In genomic region chr17:73174083-73174562, GRCm38 (mm10) we compare ENCODE assay signal across 8 mouse cellular contexts.
DNase-seq lines count a peak whose midpoint lies in the region; ATAC-seq and TF ChIP-seq lines count a peak whose summit lies in the region.

No protein-coding gene starts in this region.

- H3K27me3 ChIP-seq in midbrain, embryonic 10.5 days (ENCODE audit: low read depth, poor library complexity, severe bottlenecking): no peaks in the 10 kb centered on the region
- H3K27me3 ChIP-seq in midbrain, embryonic 16.5 days (ENCODE audit: control insufficient read depth, insufficient read depth, low read depth, low read length): no peaks in the 10 kb centered on the region
- no peaks in the 10 kb centered on the region for H3K27me3 ChIP-seq in forebrain, embryonic 14.5 days (replicated peaks; ENCODE audit: control insufficient read depth, insufficient read depth, low read length)
- no peaks in the 10 kb centered on the region for H3K27me3 ChIP-seq in hindbrain, embryonic 14.5 days (ENCODE audit: control insufficient read depth, insufficient read depth, low read length)
- H3K27me3 ChIP-seq in limb, embryonic 14.5 days (ENCODE audit: control insufficient read depth, insufficient read depth, low read length): no peaks in the 10 kb centered on the region
- no peaks in the 10 kb centered on the region for H3K27me3 ChIP-seq in neural tube, embryonic 14.5 days (ENCODE audit: control insufficient read depth, insufficient read depth, low read length)

- no peak overlapping the region for H3K4me2 ChIP-seq in midbrain, embryonic 16.5 days (ENCODE audit: low read length)
- H3K4me2 ChIP-seq in forebrain, embryonic 14.5 days (ENCODE audit: low read length): no peak overlapping the region
- no peak overlapping the region for H3K4me2 ChIP-seq in hindbrain, embryonic 14.5 days (replicated peaks)
- no peak overlapping the region for H3K4me2 ChIP-seq in limb, embryonic 14.5 days (replicated peaks; ENCODE audit: low read depth, low read length, severe bottlenecking)
- no peak overlapping the region for H3K4me2 ChIP-seq in neural tube, embryonic 14.5 days (ENCODE audit: low read depth, low read length)

- peaks cover 10% of the 10 kb centered on the region; the same call in 1 of the 2 replicates for H3K36me3 ChIP-seq in midbrain, embryonic 10.5 days
- no peaks in the 10 kb centered on the region; the same call in 1 of the 2 replicates for H3K36me3 ChIP-seq in midbrain, embryonic 16.5 days (ENCODE audit: control insufficient read depth, insufficient read depth, low read length)
- H3K36me3 ChIP-seq in forebrain, embryonic 14.5 days (ENCODE audit: control insufficient read depth, insufficient read depth, low read length): peaks cover 8% of the 10 kb centered on the region; the same call in 1 of the 2 replicates
- peaks cover 14% of the 10 kb centered on the region; the same call in 1 of the 2 replicates for H3K36me3 ChIP-seq in hindbrain, embryonic 14.5 days (replicated peaks; ENCODE audit: control insufficient read depth, insufficient read depth)
- no peaks in the 10 kb centered on the region for H3K36me3 ChIP-seq in limb, embryonic 14.5 days (ENCODE audit: control insufficient read depth, insufficient read depth, low read length)
- no peaks in the 10 kb centered on the region for H3K36me3 ChIP-seq in neural tube, embryonic 14.5 days (ENCODE audit: control insufficient read depth, insufficient read depth, low read length)

- DNase-seq in midbrain, embryonic 10.5 days (ENCODE audit: low spot score): peak; percentile 27
- peak; percentile 62 to 82 for DNase-seq in adrenal gland, adult (ENCODE audit: inconsistent age in 2 of 2, low spot score in 1 of 2)
- peak; percentile 46 for DNase-seq in forebrain, embryonic 14.5 days (ENCODE audit: low spot score)
- DNase-seq in hindbrain, embryonic 14.5 days (ENCODE audit: low spot score): peak; percentile 41
- peak; percentile 62 for DNase-seq in limb, embryonic 14.5 days (ENCODE audit: low spot score)
- peak; percentile 34 to 73 for DNase-seq in thymus, postnatal 10 days (ENCODE audit: low spot score in 2 of 2)

- ATAC-seq in midbrain, embryonic 16.5 days: no peak
- peak; percentile 57 for ATAC-seq in forebrain, embryonic 14.5 days
- ATAC-seq in hindbrain, embryonic 14.5 days (ENCODE audit: low FRiP score): peak; percentile 69; the same call in 1 of the 2 replicates
- peak; percentile 68; the same call in 1 of the 2 replicates for ATAC-seq in limb, embryonic 14.5 days (ENCODE audit: low FRiP score, low read depth)
- peak; percentile 91; the same call in 1 of the 2 replicates for ATAC-seq in neural tube, embryonic 14.5 days (ENCODE audit: low read depth)

- H3K4me3 ChIP-seq in midbrain, embryonic 10.5 days: no peak overlapping the region
- no peak overlapping the region for H3K4me3 ChIP-seq in midbrain, embryonic 16.5 days (ENCODE audit: low read depth, low read length)
- no peak overlapping the region for H3K4me3 ChIP-seq in forebrain, embryonic 14.5 days (ENCODE audit: low read depth, low read length)
- H3K4me3 ChIP-seq in hindbrain, embryonic 14.5 days (replicated peaks; ENCODE audit: low read length): no peak overlapping the region
- H3K4me3 ChIP-seq in limb, embryonic 14.5 days (replicated peaks; ENCODE audit: low read length): no peak overlapping the region
- no peak overlapping the region for H3K4me3 ChIP-seq in neural tube, embryonic 14.5 days (ENCODE audit: low read depth, low read length)

- H3K27ac ChIP-seq in midbrain, embryonic 10.5 days (replicated peaks): no peak overlapping the region
- no peak overlapping the region for H3K27ac ChIP-seq in midbrain, embryonic 16.5 days (ENCODE audit: low read length)
- no peak overlapping the region for H3K27ac ChIP-seq in forebrain, embryonic 14.5 days (ENCODE audit: low read depth, low read length)
- no peak overlapping the region for H3K27ac ChIP-seq in hindbrain, embryonic 14.5 days
- H3K27ac ChIP-seq in limb, embryonic 14.5 days (replicated peaks; ENCODE audit: low read depth, low read length): 0 out of 2 replicates have a peak overlapping the region, but pooled peaks have one; percentile 33
- H3K27ac ChIP-seq in neural tube, embryonic 14.5 days (ENCODE audit: low read depth, low read length): no peak overlapping the region

- H3K9ac ChIP-seq in midbrain, embryonic 16.5 days (ENCODE audit: low read depth, low read length): no peak overlapping the region
- H3K9ac ChIP-seq in forebrain, embryonic 14.5 days (ENCODE audit: low read length): no peak overlapping the region
- no peak overlapping the region for H3K9ac ChIP-seq in hindbrain, embryonic 14.5 days
- no peak overlapping the region for H3K9ac ChIP-seq in limb, embryonic 14.5 days (ENCODE audit: low read depth, low read length, severe bottlenecking)
- no peak overlapping the region for H3K9ac ChIP-seq in neural tube, embryonic 14.5 days (replicated peaks; ENCODE audit: low read depth, low read length)

- H3K9me3 ChIP-seq in midbrain, embryonic 10.5 days (replicated peaks): no peaks in the 10 kb centered on the region; the same call in 1 of the 2 replicates
- H3K9me3 ChIP-seq in midbrain, embryonic 16.5 days (replicated peaks; ENCODE audit: control insufficient read depth, low read length, poor library complexity, severe bottlenecking): no peaks in the 10 kb centered on the region
- H3K9me3 ChIP-seq in forebrain, embryonic 14.5 days (replicated peaks; ENCODE audit: control insufficient read depth, low read length): no peaks in the 10 kb centered on the region
- H3K9me3 ChIP-seq in hindbrain, embryonic 14.5 days (ENCODE audit: control insufficient read depth, low read length): no peaks in the 10 kb centered on the region
- no peaks in the 10 kb centered on the region for H3K9me3 ChIP-seq in limb, embryonic 14.5 days (ENCODE audit: control insufficient read depth, low read length)
- H3K9me3 ChIP-seq in neural tube, embryonic 14.5 days (ENCODE audit: control insufficient read depth, low read length): no peaks in the 10 kb centered on the region

- 79% methylated on average over 5 of the region's 5 CpGs for WGBS in midbrain, embryonic 10.5 days
- 68% methylated on average over 5 of the region's 5 CpGs for WGBS in midbrain, embryonic 16.5 days
- WGBS in forebrain, embryonic 14.5 days: 57% methylated on average over 5 of the region's 5 CpGs
- 67% methylated on average over 5 of the region's 5 CpGs for WGBS in hindbrain, embryonic 14.5 days
- WGBS in limb, embryonic 14.5 days: 27% methylated on average over 5 of the region's 5 CpGs
- WGBS in neural tube, embryonic 14.5 days: 49% methylated on average over 5 of the region's 5 CpGs

- no peak for TF ChIP-seq POLR2A in limb, embryonic 14.5 days (IDR thresholded peaks at IDR 0.05; ENCODE audit: borderline replicate concordance, extremely low read depth, insufficient read depth, insufficient read length)

- no peaks in the 10 kb centered on the region for H3K4me1 ChIP-seq in midbrain, embryonic 10.5 days
- no peaks in the 10 kb centered on the region for H3K4me1 ChIP-seq in midbrain, embryonic 16.5 days (ENCODE audit: control insufficient read depth, insufficient read depth, low read length)
- H3K4me1 ChIP-seq in forebrain, embryonic 14.5 days (ENCODE audit: control insufficient read depth, insufficient read depth, low read length): no peaks in the 10 kb centered on the region
- H3K4me1 ChIP-seq in hindbrain, embryonic 14.5 days (replicated peaks; ENCODE audit: control insufficient read depth, insufficient read depth, low read length): no peaks in the 10 kb centered on the region
- H3K4me1 ChIP-seq in limb, embryonic 14.5 days (ENCODE audit: control insufficient read depth, insufficient read depth, low read length): peaks cover 14% of the 10 kb centered on the region
- H3K4me1 ChIP-seq in neural tube, embryonic 14.5 days (ENCODE audit: control insufficient read depth, insufficient read depth, low read length): no peaks in the 10 kb centered on the region
